Mouse (Mus musculus) heart, adult 18-20 months (tissue): ENCODE measurements at regions not wholly inside any gene's neighbourhood (a gene's known extent, or its start where the extent isn't known, plus 50 kb on each side); places are given as distances from the start of the nearest gene placed in this dataset.
A peak's percentile ranks its signal among the peaks of the same experiment; 100 is the strongest.
"Not testable (repeated sequence)": the region's sequence is repeated elsewhere in the genome, so short reads cannot be mapped to it uniquely, and the experiment has no call there.

ENCODE experiments used
- DNase-seq, 2 experiments: peaks; one replicate each; pipeline ENCODE4 v3.0.0; 2021 to 2022; ENCODE audit warnings: mixed read lengths in 1 of 2

DNA sequence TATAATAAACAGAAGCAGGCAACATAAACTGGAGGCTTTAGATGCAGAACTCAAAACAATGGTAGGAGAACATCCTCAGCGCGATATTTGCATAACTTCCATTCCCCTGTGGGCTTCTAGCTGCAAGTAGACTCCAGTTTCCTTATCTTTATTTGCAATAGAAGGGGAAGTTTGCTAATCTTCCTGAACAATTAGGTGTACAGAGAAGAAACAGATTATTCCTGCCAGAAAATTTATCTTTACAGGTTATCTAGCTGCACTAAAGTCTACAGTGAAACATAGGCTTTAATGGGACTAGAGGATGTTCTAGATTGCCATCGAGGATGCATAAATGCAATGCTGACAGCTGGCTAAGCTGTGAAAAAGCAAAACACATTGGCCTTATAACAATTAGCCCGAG lies 1544.0 kb downstream of the Efna5 start:
- DNase-seq, result no peak

- DNase-seq, result no peak
Observed at GRCm38 (mm10) chr17:61325401-61325800, 1555.7 kb downstream of the Efna5 start.

DNA sequence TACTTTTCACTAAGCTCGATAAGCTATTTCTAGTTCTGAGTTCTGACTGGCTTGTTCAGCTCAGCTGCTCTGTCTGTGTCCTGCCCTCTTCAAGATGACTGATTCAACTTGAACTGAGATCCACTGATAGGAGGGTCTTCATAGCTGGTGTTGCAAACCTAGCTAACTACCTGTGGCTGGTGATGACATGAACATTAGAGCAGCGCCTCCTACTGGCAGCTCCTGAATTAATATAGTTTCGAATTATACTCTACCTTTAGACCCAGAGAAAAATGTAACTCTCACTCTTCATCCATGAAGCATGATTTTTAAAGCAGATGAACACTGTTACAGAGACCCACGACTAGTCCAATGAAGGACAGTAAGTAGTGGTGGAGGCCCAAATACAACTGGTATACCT lies 1560.3 kb downstream of the Efna5 start:
- peak in 1 of 2 experiments; percentile 8 for DNase-seq

DNA sequence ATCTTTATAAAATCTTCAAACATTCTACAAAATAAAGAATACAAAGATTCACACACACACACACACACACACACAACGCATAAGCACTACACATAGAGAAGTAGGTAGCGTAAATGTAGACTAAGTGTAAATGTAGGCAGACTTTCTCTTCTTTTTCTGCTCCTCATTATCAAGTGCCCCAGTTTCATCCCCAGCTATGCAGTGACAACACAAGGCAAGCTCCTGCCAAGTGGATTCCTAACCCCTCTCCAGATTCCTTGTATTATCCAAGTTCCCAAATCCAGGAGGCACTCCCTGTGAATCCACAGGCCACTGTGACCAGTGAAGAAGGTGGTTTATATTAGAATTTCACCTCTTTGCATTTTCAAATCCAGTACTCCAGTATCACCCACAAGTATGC lies 1567.7 kb downstream of the Efna5 start:
- DNase-seq, result no peak

GRCm38 (mm10) chr17:61311189-61311588 lies 1569.9 kb downstream of the Efna5 start:
- peak; percentile 8 to 9 for DNase-seq

DNA sequence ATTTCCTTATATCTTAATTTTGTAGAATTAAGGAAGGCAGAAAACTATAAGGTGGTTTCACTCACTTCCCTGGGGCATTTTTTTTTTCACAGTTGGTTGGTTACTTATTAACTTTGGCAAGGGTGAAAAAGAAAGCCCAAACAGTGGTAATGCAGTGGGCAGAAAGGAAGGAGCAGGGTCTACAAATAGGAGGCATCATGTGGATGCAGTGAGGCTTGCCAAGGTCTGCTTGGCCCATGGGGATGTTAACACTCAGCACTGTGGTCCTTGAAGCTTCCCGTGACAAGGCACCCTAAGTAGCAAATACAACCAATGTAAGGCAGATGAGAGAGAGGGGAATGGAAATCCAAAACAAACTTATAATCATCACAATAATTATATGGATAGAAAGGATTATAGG lies 1577.5 kb downstream of the Efna5 start:
- no peak for DNase-seq

DNA sequence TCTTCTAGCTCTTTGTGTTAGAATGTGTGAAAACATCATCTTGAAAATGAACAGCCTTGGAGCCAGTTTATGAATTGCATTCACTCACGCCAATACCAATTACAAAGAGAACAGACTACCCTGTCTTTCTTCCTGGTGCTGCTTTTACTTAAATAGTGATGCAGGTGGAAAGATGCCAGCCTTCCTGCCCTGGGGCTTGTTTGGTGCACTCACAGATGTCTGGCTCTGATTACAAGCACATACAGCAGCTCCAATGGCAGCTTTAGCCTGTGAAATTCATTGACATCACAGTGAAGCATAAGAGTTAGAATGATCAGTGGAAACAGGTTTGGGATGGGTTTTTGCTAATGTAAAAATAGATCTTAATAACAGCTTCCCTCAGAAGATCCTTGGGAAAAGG lies 1579.1 kb downstream of the Efna5 start:
- no peak for DNase-seq

DNA sequence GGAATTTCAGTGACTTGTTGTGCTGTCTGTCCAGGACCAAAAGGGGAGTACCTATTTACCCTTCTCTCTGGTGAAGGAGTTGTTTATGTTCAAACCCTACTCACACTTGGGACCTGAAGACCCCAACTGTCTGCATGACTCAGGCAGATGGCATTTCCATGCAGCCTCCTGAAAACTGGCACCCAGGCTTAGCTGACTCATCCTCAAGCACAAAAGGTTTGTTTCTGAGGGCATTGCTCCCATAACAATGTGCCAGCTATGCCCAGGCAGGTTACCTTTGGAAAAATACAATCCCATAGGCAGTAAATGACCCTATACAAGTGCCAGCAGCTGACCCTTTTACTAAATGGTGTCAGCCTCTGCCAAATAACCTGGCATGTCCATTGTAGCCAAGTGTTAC lies 1579.9 kb downstream of the Efna5 start:
- DNase-seq, result no peak

DNA sequence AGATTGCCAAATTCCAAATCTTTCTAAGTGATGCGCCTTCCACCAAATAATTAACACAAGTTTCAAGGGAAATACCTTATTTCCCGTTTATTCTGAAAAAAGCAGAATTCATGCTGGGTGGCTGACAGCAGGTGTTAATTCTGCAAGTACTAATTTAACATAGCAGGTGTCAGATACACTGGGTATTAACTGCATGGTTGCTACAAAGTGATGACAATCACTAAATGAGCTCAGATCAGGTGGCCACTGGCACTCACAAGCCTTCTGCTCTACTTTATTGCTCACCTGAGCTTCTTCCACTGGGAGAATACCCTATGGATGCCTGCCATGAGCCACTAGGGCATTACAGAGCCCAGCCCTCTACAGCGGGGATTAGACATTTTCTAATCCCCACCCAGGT lies 1590.0 kb downstream of the Efna5 start:
- DNase-seq, result no peak

GRCm38 (mm10) chr17:61288590-61288989 lies 1592.5 kb downstream of the Efna5 start:
- no peak for DNase-seq

DNA sequence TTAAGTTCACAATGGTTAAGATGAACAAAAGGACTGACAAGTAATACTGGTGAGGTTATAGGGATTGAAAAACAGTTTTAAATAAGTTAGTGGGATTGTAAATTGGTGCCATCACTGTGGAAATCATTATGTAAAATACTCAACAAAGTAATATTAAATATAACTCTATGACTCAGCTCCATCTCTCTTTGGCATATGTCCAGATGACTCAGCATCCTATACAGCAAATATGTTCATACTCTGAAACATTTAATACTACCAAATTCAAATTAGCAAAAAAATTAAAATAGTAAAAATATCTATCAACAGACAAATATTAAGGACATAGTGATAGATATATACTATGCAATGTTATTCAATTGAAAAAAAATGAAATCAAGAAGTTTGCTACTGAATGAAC lies 1607.5 kb downstream of the Efna5 start:
- no peak for DNase-seq

GRCm38 (mm10) chr17:61256526-61256925 lies 1624.6 kb downstream of the Efna5 start:
- not testable (repeated sequence) for DNase-seq

- no peak for DNase-seq
Observed at GRCm38 (mm10) chr17:61248411-61248810, 1632.7 kb downstream of the Efna5 start.

GRCm38 (mm10) chr17:61217198-61217722 lies 1663.9 kb downstream of the Efna5 start:
- DNase-seq, result no peak

GRCm38 (mm10) chr17:61204316-61204715 lies 1676.8 kb downstream of the Efna5 start:
- DNase-seq, result no peak

GRCm38 (mm10) chr17:61187880-61188279 lies 1693.2 kb downstream of the Efna5 start:
- DNase-seq, result not testable (repeated sequence)

DNA sequence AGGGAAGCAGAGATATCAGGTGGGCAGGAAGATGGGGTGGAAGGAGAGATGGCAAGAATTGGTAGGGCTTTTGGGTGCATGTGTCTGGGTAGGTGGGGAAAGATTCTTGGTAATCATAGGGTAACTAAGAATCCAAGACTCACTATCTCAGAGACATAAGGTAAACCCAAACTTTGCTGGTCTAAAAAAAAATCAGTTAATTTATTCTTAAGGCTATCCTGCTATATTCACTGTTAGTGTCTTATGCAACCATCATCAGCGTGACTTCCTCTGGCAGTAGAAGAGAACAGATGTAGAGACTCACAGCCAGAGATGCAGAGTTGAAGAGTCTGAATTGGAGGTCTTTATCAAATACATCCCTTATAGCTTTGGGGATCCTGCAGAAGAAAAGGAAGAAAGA lies 1704.5 kb downstream of the Efna5 start:
- no peak for DNase-seq

DNA sequence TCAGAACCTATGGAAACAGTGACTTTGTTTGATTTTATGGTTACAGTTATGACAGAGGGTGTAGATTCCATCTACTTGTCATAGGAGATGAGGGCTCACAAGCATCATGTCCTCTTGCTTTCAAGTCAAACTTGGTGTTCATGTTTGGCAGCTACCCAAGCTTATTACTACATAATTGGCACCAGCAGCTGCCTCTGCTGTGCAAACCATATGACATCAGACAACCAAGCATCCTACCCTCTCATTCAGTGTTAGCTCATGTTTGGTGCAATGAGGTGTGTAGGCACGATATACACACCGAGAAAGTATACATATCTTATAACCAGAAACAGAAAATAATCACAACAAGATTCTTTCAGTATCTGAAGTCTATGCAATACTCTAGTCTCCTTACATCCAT lies 1721.7 kb downstream of the Efna5 start:
- DNase-seq, result no peak

DNA sequence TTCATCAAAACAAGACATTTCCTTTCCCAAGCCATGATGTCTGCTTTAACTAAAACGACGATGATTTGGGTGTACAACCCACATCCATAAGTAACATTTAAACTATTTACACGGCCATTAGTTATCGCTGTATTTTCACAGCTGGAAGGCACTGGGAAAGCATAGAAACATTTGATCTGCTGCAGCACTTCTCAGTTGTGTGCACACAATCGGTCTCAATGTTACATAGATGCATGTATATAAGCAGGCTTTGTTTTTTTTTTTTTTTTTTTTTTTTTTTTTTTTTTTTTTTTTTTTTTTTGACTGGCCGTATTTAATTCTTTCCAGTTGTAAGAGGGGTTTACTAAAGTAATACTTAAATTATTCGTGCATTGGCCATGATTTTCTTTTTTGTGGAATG lies 1744.1 kb downstream of the Efna5 start:
- DNase-seq, result no peak

DNA sequence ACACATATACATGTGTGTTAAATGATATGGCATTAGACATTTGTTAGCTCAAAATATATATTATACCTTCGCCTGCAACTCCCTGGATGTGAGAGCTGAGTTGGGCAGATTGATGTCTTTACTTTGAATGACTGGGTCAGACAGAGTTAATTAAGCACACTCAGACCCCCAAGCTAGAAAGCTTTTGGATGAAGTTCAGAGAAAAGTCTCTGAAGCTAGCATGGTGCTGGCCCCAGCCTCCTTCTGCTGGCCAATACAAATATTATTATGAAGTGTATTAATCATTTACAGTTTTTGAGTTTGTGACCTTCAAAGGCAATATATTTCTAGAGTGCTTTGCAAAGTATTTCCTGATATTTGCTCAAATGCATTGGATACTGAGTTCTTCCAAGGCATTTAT lies 1753.3 kb downstream of the Efna5 start:
- no peak for DNase-seq

DNA sequence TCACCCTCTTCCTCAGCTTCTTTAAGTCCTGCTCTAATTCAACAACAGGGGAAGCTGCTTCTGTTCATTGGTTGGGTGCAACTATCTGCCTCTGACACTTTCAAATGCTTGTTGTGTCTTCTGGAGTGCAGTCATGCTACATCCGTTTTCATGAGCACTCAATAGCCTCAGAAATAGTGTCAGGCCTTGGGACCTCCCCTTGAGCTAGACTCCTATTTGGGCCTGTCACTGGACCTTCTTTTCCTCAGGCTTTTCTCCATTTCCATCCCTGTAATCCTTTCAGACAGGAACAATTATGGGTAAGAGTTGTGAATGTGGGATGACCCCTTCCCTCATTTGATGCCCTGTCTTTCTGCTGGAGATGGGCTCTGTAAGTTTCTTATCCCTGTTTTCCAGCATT lies 1774.8 kb downstream of the Efna5 start:
- no peak for DNase-seq

DNA sequence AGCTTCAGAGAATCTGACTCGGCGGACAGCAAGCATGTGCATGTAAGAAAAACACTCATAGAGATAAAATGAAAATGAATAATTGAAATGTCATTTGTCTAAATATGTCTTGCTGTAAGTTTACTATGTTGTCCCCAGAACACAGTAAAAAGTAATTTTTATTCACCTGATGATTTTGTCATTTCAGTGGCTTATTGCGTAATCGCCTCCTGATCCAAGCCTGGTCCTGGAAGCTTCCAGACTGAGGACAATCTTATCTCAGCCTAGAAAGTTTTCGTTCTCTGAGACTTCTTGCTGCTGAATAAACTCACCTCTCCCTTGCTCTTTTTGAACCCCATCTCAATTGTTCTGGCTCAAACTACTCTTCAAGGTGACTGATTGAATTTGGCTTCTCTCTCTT lies 1820.7 kb downstream of the Efna5 start:
- DNase-seq, result no peak

- DNase-seq, result no peak
Observed at GRCm38 (mm10) chr17:61058471-61058870, 1822.6 kb downstream of the Efna5 start.

GRCm38 (mm10) chr17:61033544-61034251 lies 1847.4 kb downstream of the Efna5 start:
- DNase-seq, result no peak

- no peak for DNase-seq
Observed at GRCm38 (mm10) chr17:61018647-61019046, 1862.5 kb downstream of the Efna5 start.
